Mouse (Mus musculus): ENCODE results near the gene Mtrr. TPM values are rescaled to one million over a fixed set of nuclear protein-coding genes. Genes with fewer than 3 reads are reported as not detected.

Gene Mtrr
- polyA plus RNA-seq (2014; fragmentation: Nextera tagmentation; extraction: Ambion mirVana) = 16.5 and 18.0 TPM in 2 replicates

GRCm38 (mm10) chr13:68581747-68582516 is at the start of gene Mtrr, which contains the start of gene Fastkd3:
Gene Mtrr (minus strand): TSS chr13:68582149.
Gene Fastkd3 (plus strand): TSS chr13:68582234.
- peak within 1 kb of the TSS; percentile 67 for H3K4me3 ChIP-seq (ENCODE audit: low read depth, low read length)
- under 1% methylated on average over 71 of the region's 81 CpGs for WGBS
- H3K27me3 ChIP-seq (ENCODE audit: control insufficient read depth, insufficient read depth, low read length) = no peaks in the 10 kb centered on the region
- peak within 1 kb of the TSS; percentile 80 for H3K4me2 ChIP-seq (ENCODE audit: low read depth, low read length)
- DNase-seq (ENCODE audit: low spot score) = peak; percentile 97
- no peaks in the 10 kb centered on the region for H3K4me1 ChIP-seq (ENCODE audit: control insufficient read depth, insufficient read depth, low read length)
- peak within 1 kb of the TSS; percentile 52; the same call in 1 of the 2 replicates for H3K27ac ChIP-seq (replicated peaks; ENCODE audit: low read depth, low read length)
- peak; percentile 99 for ATAC-seq (replicated peaks; ENCODE audit: insufficient number of reproducible peaks, low FRiP score, low TSS enrichment, low read depth)
- H3K9me3 ChIP-seq (replicated peaks; ENCODE audit: control insufficient read depth, low read length) = no peaks in the 10 kb centered on the region
- H3K9ac ChIP-seq (replicated peaks; ENCODE audit: low read length) = peak within 1 kb of the TSS; percentile 85
- H3K36me3 ChIP-seq (replicated peaks; ENCODE audit: control insufficient read depth, insufficient read depth, low read depth, low read length) = peaks cover 2% of the 10 kb centered on the region; the same call in 1 of the 2 replicates

DNA sequence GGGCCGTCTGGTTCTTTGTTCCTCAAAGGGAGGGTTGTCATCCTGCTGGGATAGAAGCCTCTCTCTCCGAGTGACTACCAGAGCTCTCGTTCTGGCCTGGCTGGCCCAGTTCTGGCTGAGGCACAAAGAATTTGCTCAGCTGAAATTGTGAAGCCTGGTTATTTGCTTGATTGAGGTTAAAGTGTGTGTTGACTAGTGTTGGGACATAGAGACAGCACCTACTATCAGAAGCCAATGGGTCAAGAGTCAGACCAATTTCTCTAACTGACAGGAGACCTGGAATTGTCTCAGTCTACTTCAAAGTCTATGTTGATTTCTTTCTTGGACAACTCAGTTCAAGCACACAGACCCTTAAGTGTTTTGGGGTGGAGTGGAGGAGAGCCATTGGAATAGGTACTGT is 45.1 kb upstream of the Mtrr start:
- H3K9me3 ChIP-seq (replicated peaks; ENCODE audit: control insufficient read depth, low read length) = no peaks in the 10 kb centered on the region
- no peak overlapping the region for H3K9ac ChIP-seq (replicated peaks; ENCODE audit: low read length)
- 77% methylated on average over 3 of the region's 3 CpGs for WGBS
- H3K36me3 ChIP-seq (replicated peaks; ENCODE audit: control insufficient read depth, insufficient read depth, low read depth, low read length) = no peaks in the 10 kb centered on the region
- no peaks in the 10 kb centered on the region for H3K27me3 ChIP-seq (ENCODE audit: control insufficient read depth, insufficient read depth, low read length)
- no peak overlapping the region for H3K4me2 ChIP-seq (ENCODE audit: low read depth, low read length)
- ATAC-seq (replicated peaks; ENCODE audit: insufficient number of reproducible peaks, low FRiP score, low TSS enrichment, low read depth) (no peak), DNase-seq (ENCODE audit: low spot score) (no peak)
- H3K4me1 ChIP-seq (ENCODE audit: control insufficient read depth, insufficient read depth, low read length) = no peaks in the 10 kb centered on the region
- H3K27ac ChIP-seq (replicated peaks; ENCODE audit: low read depth, low read length) = no peak overlapping the region
- no peak overlapping the region for H3K4me3 ChIP-seq (ENCODE audit: low read depth, low read length)

DNA sequence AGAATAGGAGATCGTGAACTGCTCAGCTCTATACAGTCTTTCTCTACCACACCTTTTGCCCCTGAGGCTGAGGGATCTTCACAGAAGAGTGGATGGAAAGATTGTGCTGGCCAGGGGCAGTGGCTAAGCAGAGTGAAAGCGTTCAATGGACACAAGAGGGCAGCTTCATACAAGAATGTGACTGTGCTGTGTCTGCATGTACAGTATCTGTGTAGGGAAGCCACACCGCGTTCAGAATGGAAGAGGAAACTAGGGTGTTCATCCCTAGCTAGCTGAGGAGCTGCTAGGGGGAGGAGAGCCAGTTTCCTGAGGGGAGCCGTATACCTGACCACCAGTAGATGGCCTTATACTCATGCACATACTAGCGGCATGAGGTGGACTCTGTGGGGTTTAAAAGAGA is 40.8 kb upstream of the Mtrr start:
- 64% methylated on average over 6 of the region's 6 CpGs for WGBS
- H3K4me1 ChIP-seq (ENCODE audit: control insufficient read depth, insufficient read depth, low read length) = no peaks in the 10 kb centered on the region
- no peaks in the 10 kb centered on the region for H3K9me3 ChIP-seq (replicated peaks; ENCODE audit: control insufficient read depth, low read length)
- no peaks in the 10 kb centered on the region for H3K36me3 ChIP-seq (replicated peaks; ENCODE audit: control insufficient read depth, insufficient read depth, low read depth, low read length)
- DNase-seq (ENCODE audit: low spot score) (no peak), ATAC-seq (replicated peaks; ENCODE audit: insufficient number of reproducible peaks, low FRiP score, low TSS enrichment, low read depth) (no peak)
- H3K9ac ChIP-seq (replicated peaks; ENCODE audit: low read length) = no peak overlapping the region
- H3K27ac ChIP-seq (replicated peaks; ENCODE audit: low read depth, low read length) = no peak overlapping the region
- no peak overlapping the region for H3K4me2 ChIP-seq (ENCODE audit: low read depth, low read length)
- no peaks in the 10 kb centered on the region for H3K27me3 ChIP-seq (ENCODE audit: control insufficient read depth, insufficient read depth, low read length)
- no peak overlapping the region for H3K4me3 ChIP-seq (ENCODE audit: low read depth, low read length)

DNA sequence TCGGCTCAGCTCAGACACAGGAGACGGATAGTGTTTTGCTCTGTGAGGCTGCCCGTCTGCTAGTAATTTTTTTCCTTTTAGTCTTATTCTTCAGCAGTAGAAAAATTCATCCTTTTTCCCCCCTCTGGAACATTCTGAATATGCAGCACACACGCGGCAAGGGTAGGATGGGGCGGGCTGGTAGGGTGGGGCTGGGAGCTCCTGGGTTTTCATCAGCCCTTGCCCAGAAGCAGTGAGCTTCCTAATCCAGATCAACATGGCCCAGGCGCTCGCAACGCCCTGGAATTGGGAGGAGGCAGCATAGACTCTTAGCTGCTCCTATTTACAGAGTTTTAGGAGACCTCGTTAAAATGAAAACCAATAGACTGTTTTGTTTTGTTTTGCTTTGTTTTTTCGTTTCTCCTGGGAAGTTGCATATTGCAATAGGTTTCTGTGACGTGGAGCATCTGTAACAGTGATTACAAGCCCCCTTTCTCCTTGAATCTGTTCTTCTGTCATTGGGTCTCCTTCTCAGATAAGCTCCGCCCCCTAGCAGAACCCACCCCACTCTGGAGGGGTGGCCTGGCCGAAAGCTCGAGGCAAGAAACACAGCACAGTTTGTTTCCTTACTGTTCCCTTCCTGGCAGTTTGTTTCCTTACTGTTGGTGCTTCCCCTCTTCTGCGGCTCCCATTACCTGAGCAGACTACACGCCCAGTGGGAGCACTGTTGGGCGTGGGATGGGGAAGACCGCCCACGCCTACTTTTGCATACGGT is 25.9 kb upstream of the Mtrr start:
- peak; percentile 32 for DNase-seq (ENCODE audit: low spot score)
- no peaks in the 10 kb centered on the region for H3K36me3 ChIP-seq (replicated peaks; ENCODE audit: control insufficient read depth, insufficient read depth, low read depth, low read length)
- ATAC-seq (replicated peaks; ENCODE audit: insufficient number of reproducible peaks, low FRiP score, low TSS enrichment, low read depth) = no peak
- H3K27ac ChIP-seq (replicated peaks; ENCODE audit: low read depth, low read length) = no peak overlapping the region
- H3K4me2 ChIP-seq (ENCODE audit: low read depth, low read length) = peak overlapping the region; percentile 10; the same call in 1 of the 2 replicates
- H3K9ac ChIP-seq (replicated peaks; ENCODE audit: low read length) = no peak overlapping the region; the same call in 1 of the 2 replicates
- H3K4me3 ChIP-seq (ENCODE audit: low read depth, low read length) = no peak overlapping the region
- no peaks in the 10 kb centered on the region for H3K27me3 ChIP-seq (ENCODE audit: control insufficient read depth, insufficient read depth, low read length)
- WGBS = 48% methylated on average over 21 of the region's 21 CpGs
- H3K9me3 ChIP-seq (replicated peaks; ENCODE audit: control insufficient read depth, low read length) = no peaks in the 10 kb centered on the region
- no peaks in the 10 kb centered on the region for H3K4me1 ChIP-seq (ENCODE audit: control insufficient read depth, insufficient read depth, low read length)

- Histone ChIP-seq H3K27me3 (ENCODE audit: control insufficient read depth, insufficient read depth, low read length) (no peaks in the 10 kb centered on the region), H3K9me3 (replicated peaks; ENCODE audit: control insufficient read depth, low read length) (no peaks in the 10 kb centered on the region), H3K27ac (replicated peaks; ENCODE audit: low read depth, low read length) (no peak overlapping the region), H3K4me1 (ENCODE audit: control insufficient read depth, insufficient read depth, low read length) (no peaks in the 10 kb centered on the region), H3K36me3 (replicated peaks; ENCODE audit: control insufficient read depth, insufficient read depth, low read depth, low read length) (no peaks in the 10 kb centered on the region), H3K9ac (replicated peaks; ENCODE audit: low read length) (no peak overlapping the region; the same call in 1 of the 2 replicates), H3K4me2 (ENCODE audit: low read depth, low read length) (peak overlapping the region; percentile 27), H3K4me3 (ENCODE audit: low read depth, low read length) (peak overlapping the region; percentile 17)
- 2% methylated on average over 9 of the region's 11 CpGs for WGBS
- ATAC-seq (replicated peaks; ENCODE audit: insufficient number of reproducible peaks, low FRiP score, low TSS enrichment, low read depth) (peak; percentile 60), DNase-seq (ENCODE audit: low spot score) (peak; percentile 65)
These were observed 23.8 kb upstream of the Mtrr start for GRCm38 (mm10) chr13:68605689-68606126.

DNA sequence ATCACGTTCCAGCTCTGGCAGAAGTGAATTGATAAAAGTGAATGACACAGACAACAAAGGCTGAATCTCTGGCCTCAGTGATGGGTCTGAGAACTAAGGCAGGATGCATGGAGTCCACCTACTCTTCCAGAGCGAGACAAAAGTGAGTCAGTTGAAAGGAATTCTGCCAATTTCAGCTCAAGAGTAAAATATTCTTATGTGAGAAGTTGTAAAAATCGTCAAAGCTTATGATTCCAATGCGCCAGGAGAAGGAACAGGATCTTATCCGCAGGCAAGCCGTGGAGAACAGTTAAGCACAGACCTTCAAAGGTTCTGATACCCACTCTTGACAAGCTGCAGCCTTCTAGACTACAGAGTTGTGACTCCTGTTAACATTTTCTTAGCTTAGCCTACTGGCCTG is 21.1 kb upstream of the Mtrr start:
- H3K9ac ChIP-seq (replicated peaks; ENCODE audit: low read length) = no peak overlapping the region
- ATAC-seq (replicated peaks; ENCODE audit: insufficient number of reproducible peaks, low FRiP score, low TSS enrichment, low read depth) (no peak), DNase-seq (ENCODE audit: low spot score) (no peak)
- WGBS = 76% methylated on average over 6 of the region's 6 CpGs
- no peaks in the 10 kb centered on the region for H3K4me1 ChIP-seq (ENCODE audit: control insufficient read depth, insufficient read depth, low read length)
- no peak overlapping the region for H3K4me3 ChIP-seq (ENCODE audit: low read depth, low read length)
- H3K4me2 ChIP-seq (ENCODE audit: low read depth, low read length) = no peak overlapping the region
- no peaks in the 10 kb centered on the region for H3K27me3 ChIP-seq (ENCODE audit: control insufficient read depth, insufficient read depth, low read length)
- no peaks in the 10 kb centered on the region for H3K9me3 ChIP-seq (replicated peaks; ENCODE audit: control insufficient read depth, low read length)
- no peak overlapping the region for H3K27ac ChIP-seq (replicated peaks; ENCODE audit: low read depth, low read length)
- no peaks in the 10 kb centered on the region for H3K36me3 ChIP-seq (replicated peaks; ENCODE audit: control insufficient read depth, insufficient read depth, low read depth, low read length)

- no peak for ATAC-seq (replicated peaks; ENCODE audit: insufficient number of reproducible peaks, low FRiP score, low TSS enrichment, low read depth)
- no peaks in the 10 kb centered on the region for H3K4me1 ChIP-seq (ENCODE audit: control insufficient read depth, insufficient read depth, low read length)
- H3K9me3 ChIP-seq (replicated peaks; ENCODE audit: control insufficient read depth, low read length) = no peaks in the 10 kb centered on the region
- no peak overlapping the region for H3K9ac ChIP-seq (replicated peaks; ENCODE audit: low read length)
- DNase-seq (ENCODE audit: low spot score) = peak; percentile 54
- 25% methylated on average over 6 of the region's 6 CpGs for WGBS
- no peak overlapping the region for H3K4me3 ChIP-seq (ENCODE audit: low read depth, low read length)
- H3K4me2 ChIP-seq (ENCODE audit: low read depth, low read length) = no peak overlapping the region
- no peaks in the 10 kb centered on the region for H3K27me3 ChIP-seq (ENCODE audit: control insufficient read depth, insufficient read depth, low read length)
- H3K27ac ChIP-seq (replicated peaks; ENCODE audit: low read depth, low read length) = no peak overlapping the region
- no peaks in the 10 kb centered on the region for H3K36me3 ChIP-seq (replicated peaks; ENCODE audit: control insufficient read depth, insufficient read depth, low read depth, low read length)
These were observed 19.2 kb upstream of the Mtrr start for GRCm38 (mm10) chr13:68601184-68601583.

GRCm38 (mm10) chr13:68598953-68599352 is 17.0 kb upstream of the Mtrr start:
- no peaks in the 10 kb centered on the region for H3K27me3 ChIP-seq (ENCODE audit: control insufficient read depth, insufficient read depth, low read length)
- H3K9me3 ChIP-seq (replicated peaks; ENCODE audit: control insufficient read depth, low read length) = no peaks in the 10 kb centered on the region
- H3K27ac ChIP-seq (replicated peaks; ENCODE audit: low read depth, low read length) = no peak overlapping the region
- H3K4me1 ChIP-seq (ENCODE audit: control insufficient read depth, insufficient read depth, low read length) = no peaks in the 10 kb centered on the region
- DNase-seq (ENCODE audit: low spot score) (peak; percentile 8), ATAC-seq (replicated peaks; ENCODE audit: insufficient number of reproducible peaks, low FRiP score, low TSS enrichment, low read depth) (no peak)
- no peak overlapping the region for H3K4me2 ChIP-seq (ENCODE audit: low read depth, low read length)
- no peak overlapping the region for H3K4me3 ChIP-seq (ENCODE audit: low read depth, low read length)
- no peak overlapping the region for H3K9ac ChIP-seq (replicated peaks; ENCODE audit: low read length)
- H3K36me3 ChIP-seq (replicated peaks; ENCODE audit: control insufficient read depth, insufficient read depth, low read depth, low read length) = no peaks in the 10 kb centered on the region
